Mouse (Mus musculus): Measurements from ENCODE around the gene Thoc7.
"Not testable (repeated sequence)": the region's sequence is repeated elsewhere in the genome, so short reads cannot be mapped to it uniquely, and the experiment has no call there.

The Thoc7 gene

GRCm38 (mm10) chr14:13961401-13962112, at the start of gene Thoc7, which contains the start of gene Atxn7:
Gene Thoc7, minus strand, starts transcription at chr14:13961852.
Gene Atxn7, plus strand, starts transcription at chr14:13961440.
- peak; percentile 67 to 85 for DNase-seq (ENCODE audit: inconsistent age in 2 of 2, low spot score in 1 of 2)

DNA sequence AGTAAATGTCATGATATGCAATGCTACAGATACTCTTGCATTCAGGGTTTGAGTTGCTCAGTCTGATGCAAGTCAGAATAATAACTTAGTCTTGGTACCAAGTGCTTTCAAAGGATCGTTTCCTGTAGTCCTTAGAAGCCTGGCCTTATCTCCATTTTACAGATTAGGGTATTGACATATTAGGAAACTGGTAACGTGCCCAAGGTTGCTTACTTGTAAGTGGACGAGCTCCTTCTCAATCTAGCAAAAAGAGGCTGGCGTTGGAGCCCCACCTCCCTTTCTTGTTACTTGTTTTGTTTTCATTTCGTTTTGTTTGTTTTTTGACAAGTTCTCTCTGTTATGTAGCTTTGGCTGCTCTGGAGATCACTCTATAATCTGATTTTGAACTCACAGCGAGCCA, 48.1 kb upstream of the Thoc7 start:
- DNase-seq (ENCODE audit: inconsistent age in 2 of 2, low spot score in 1 of 2): peak in 1 of 2 experiments; percentile 74

- DNase-seq (ENCODE audit: inconsistent age in 2 of 2, low spot score in 1 of 2): no peak
Observed at GRCm38 (mm10) chr14:14002771-14003170, 41.1 kb upstream of the Thoc7 start.

GRCm38 (mm10) chr14:13995206-13996097, 33.8 kb upstream of the Thoc7 start:
- DNase-seq (ENCODE audit: inconsistent age in 2 of 2, low spot score in 1 of 2): peak in 1 of 2 experiments; percentile 52

DNA sequence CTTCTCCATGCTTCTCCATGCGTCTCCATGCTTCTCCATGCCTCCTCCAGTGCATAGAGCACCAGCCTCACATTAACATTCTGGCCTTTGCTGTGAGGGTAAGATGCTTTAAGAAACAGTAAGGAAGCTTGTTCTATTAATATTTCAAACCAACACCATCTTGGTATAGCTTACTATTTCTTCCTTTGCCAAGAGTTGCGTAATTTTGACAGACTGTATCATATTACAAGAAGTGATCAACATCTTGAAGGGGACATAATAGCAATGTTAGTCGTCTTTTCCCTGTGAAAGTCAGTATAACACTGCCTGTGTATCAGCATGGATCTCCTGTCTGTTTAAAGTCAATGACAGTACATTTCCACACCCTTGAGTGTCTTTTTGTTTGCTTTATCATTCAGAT, 29.1 kb upstream of the Thoc7 start:
- no peak for DNase-seq (ENCODE audit: inconsistent age in 2 of 2, low spot score in 1 of 2)

GRCm38 (mm10) chr14:13988397-13988796, 26.7 kb upstream of the Thoc7 start:
- no peak for DNase-seq (ENCODE audit: inconsistent age in 2 of 2, low spot score in 1 of 2)

DNA sequence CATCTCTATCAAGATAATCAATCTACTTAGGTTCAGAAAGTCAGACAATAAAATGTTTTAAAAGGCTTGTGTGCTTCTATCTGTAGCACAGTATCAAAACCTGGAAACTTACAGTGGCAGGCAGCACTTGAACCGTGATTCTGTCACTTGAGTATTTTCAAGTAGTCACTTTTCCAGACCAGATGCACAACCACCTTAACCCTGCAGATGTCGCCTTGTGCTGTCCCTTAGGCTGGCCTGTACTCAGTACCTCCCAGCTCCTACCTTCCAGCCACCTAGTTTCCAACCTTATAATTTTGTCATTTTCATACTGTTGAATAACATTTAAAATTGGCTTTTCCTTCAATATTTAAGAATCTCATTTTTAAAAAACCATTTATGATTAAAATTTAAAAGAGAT, 20.5 kb upstream of the Thoc7 start:
- DNase-seq (ENCODE audit: inconsistent age in 2 of 2, low spot score in 1 of 2): peak in 1 of 2 experiments; percentile 55

DNA sequence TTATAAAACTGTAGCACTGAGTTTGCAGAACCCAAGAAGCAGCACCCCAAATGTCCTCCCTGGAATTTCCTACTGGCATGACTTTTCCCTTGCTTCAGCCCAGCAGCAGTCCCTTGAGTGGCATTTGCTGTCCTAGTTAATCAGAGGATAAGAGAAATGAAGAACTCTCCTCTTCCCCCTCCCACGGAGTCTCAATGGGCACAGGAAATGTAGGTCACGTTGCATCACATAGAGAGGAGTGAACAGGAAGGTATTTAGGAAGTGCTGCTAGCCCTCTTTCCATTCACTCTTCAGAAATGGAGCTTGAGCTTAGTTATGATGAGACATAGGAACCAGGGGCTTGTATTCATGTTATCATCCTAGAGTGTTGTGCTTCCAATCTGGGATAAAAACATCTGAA, 19.6 kb upstream of the Thoc7 start:
- peak in 1 of 2 experiments; percentile 71 for DNase-seq (ENCODE audit: inconsistent age in 2 of 2, low spot score in 1 of 2)

DNA sequence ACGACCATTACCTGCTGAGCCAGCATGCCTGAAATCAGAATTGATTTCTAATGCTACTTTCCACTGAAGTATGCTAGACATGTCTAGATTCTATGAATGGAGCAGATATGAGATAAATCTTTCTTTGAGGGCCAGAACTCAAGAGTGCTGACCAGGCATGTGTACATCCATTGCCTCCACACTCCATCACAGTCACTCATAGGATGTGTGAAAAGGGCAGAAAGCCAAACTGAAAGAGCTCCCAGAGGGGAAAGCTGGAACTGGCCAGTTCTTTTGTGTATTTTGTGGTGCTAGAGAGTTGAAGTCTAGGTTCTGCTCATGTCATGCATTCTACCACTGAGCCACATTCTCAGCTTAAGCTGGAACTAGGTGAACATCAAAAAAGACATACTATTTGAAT, 15.8 kb upstream of the Thoc7 start:
- DNase-seq (ENCODE audit: inconsistent age in 2 of 2, low spot score in 1 of 2): peak in 1 of 2 experiments; percentile 16

DNA sequence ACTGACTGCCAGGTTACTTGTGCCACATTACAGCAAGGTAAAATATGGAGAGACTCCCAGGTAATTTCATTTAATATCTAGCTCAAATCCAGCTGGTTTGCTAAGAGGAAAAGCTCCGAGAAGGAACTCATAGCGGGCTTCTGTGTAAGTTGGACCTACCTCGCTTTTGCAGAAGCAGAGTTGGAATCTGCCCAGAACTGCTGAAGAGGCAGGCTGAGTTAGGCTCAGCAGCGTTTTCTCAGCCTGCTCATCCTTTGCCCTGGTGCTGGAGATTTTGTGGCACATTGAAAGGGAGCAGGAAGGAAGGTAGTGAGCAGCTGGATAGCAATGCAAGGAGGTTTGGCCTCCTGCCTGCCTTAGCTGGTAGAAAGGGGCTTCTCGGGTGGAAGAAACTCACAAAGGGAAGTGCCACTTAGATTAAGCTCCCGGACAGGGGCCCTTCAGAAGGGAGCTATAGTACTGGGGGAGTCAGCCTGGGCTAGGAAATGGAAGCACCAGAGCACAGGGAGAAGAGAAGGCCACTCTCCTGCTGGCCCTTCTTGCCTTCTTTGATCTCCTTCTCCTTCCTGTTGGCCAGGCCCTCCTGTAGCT, 10.1 kb upstream of the Thoc7 start:
- DNase-seq (ENCODE audit: inconsistent age in 2 of 2, low spot score in 1 of 2): no peak

DNA sequence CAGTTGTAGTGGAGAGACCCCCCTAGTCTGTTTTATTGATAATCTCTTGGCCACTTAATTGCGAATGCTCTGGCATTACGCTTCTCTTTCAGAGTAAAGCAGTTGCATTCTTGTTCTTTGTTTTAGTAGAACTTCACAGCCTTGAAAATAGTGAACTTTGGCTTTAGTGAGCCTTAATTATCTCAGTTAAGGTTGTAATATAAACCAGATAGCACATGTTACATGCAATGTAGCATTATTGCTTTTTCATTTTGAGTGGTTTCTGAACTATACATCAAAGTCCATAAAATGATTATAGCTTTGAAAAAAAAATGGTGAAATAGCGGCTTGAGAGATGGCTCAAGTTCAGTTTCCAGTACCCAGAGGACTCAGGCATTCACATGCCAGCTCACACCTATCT, 8.9 kb upstream of the Thoc7 start:
- no peak for DNase-seq (ENCODE audit: inconsistent age in 2 of 2, low spot score in 1 of 2)

DNA sequence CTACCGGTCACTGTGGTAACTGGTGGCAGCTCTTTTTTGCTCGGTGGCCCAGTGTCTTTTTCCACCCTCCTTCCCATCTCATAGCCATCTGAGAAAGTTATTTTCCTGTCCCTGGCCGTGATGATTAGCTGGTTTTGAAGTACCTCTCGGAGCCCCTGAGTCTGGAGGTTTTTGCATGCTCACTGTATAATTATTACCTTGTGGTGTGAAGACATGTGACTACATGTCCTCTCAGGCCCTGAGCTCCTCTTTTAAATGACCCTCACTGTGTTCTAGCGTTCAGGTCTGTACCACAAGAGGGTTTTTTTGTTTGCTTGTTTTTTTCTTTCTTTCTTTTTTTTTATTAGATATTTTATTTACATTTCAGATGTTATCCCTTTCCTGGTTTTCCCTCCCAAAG, 6.8 kb upstream of the Thoc7 start:
- no peak for DNase-seq (ENCODE audit: inconsistent age in 2 of 2, low spot score in 1 of 2)

DNA sequence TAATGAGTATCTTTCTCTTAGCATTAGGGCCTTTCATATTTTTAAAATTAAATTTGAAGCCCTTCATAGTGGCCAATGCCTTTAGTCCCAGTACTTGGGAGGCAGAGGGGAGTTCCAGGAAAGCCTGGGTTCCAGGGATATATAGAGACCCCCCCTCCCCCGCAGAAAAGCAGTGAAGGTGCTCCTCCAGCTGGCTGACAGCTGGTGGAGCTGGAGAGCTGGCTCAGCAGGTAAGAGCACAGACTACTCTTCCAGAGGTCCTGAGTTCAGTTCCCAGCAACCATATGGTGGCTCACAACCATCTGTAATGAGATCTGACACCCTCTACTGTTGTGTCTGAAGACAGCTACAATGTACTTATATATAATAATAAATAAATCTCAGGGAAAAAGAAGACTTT, 6.0 kb upstream of the Thoc7 start:
- DNase-seq (ENCODE audit: inconsistent age in 2 of 2, low spot score in 1 of 2): no peak

GRCm38 (mm10) chr14:13963527-13963926, 1.9 kb upstream of the Thoc7 start:
- DNase-seq (ENCODE audit: inconsistent age in 2 of 2, low spot score in 1 of 2): no peak

GRCm38 (mm10) chr14:13962476-13962875, 824 bp upstream of the Thoc7 start:
- DNase-seq (ENCODE audit: inconsistent age in 2 of 2, low spot score in 1 of 2): no peak

DNA sequence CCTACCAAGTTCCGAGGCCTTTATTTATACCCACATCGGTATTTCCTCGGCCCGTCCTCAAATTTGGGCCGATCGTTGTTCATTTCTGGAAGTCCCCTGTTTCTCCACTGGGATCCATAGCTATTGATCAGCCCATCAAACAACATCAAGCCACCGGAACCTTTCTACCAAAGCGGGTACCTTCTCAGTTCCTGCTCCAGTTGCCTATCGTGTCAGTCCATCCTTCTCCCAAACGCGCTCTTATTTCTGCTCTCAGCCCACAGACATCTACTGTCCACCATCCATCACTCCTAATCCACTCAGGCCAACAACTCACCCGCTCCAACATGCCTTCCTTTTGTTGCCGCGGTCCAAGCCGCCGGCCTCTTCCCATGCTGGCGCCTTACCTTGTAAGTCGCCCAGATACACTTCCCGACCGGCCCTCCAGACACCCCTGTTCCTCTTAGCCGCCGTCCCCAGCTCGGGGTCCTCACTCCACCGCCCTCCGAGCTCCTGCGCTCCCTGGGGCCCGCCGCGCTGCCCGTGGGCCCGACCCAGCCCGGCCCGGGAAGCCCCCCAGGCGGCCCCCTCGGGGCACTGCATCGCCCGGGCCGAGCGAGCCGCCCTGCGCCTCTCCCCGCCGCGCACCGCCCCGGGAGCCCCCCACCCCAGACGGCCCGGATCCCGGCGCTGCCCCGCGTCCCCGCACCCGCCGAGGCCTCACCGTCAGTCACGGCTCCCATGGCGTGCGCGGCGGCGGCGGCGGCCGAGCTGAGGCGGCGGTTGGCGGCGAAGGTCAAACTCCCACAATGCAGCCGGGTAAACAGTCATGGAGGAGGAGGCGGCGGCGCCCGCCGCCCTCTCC, 948 bp downstream of the Thoc7 start:
- DNase-seq (ENCODE audit: inconsistent age in 2 of 2, low spot score in 1 of 2): peak; percentile 76 to 88

DNA sequence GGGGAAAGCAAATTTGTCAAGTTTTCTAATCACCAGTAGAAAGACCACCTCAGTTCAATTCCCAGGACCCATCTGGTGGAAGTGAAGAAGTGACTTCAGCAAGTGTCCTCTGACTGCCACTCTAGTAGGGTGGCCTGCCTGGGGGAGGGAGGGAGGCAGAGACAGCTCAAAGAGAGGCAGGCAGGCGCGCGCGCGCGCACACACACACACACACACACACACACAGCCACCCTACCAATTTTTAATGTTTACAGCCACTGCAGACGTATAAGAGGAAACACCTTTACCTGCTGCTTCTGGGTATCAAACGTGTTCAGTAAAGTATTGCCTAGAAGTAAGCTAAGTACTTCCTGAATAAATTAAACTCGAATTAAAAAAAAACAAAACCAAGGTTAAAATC, 1.6 kb downstream of the Thoc7 start:
- peak; percentile 24 to 63 for DNase-seq (ENCODE audit: inconsistent age in 2 of 2, low spot score in 1 of 2)

DNA sequence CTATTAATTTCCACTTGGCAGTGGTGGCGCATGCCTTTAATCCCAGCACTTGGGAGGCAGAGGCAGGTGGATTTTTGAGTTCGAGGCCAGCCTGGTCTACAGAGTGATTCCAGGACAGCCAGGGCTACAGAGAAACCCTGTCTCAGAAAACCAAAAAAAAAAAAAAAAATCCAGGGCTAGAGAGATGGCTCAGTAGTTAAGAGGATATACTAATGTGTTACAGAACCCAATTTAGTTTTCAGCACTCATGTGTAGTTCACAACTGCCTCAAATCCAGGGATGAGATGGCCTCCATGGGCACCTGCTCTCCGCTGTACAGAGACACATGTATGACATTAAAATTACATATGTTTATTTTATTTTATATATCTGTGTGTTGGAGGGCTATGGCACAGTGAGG, 9.5 kb downstream of the Thoc7 start:
- not testable (repeated sequence) for DNase-seq (ENCODE audit: inconsistent age in 2 of 2, low spot score in 1 of 2)

DNA sequence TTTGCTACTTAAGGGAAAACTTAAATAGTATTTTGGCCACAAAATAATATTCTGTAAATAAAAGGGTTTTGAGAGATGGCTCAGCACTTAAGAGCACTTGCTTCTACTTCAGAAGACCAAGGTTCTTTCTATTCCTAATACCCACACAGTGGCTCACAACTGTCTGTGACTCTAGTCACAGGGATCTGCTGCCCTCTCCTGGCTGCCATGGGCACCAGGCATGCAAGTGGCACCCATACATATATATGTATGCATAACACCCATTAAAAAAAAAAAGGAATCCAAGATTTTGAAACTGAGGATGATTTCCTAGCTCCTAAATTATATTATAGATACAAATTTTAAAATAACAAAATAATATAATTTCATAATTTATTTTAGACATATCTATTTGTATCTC, 11.3 kb downstream of the Thoc7 start:
- no peak for DNase-seq (ENCODE audit: inconsistent age in 2 of 2, low spot score in 1 of 2)

DNA sequence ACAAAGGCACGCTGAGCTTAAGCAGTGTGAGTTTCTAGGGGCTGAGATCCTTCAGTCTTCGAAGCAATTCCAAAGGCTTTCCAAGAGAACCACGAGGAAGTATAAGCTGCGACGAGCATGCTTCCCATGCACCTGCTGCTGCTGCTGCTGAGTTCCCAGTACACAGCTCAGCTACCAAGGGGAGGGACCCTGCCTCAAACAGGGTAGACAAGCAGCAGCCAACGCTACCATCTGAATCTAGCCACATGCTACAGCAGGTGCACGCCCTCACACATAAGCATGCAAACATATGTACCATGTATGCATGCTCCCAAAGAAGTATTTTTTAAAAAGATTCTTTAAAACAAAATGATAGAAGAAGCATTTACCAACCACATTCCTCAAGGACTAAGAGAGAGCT, 13.3 kb downstream of the Thoc7 start:
- DNase-seq (ENCODE audit: inconsistent age in 2 of 2, low spot score in 1 of 2): no peak

DNA sequence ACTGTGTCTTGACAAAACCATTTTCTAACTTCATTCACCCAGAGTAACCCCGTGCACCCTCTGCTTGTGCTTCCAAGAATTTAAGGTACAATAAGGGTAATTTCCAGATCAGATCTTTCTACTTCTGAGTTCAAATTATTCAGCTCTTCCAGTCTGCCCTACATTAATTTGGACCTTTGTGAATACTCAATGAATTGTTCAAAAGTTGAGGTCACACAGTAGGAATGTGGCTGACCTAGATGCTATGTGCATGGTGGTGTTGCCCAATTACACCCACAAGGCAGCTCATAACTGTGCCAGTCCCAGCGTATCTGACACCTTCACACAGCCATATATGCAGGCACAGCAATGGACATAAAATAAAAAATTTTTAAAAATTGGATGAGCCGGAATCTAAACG, 17.0 kb downstream of the Thoc7 start:
- no peak for DNase-seq (ENCODE audit: inconsistent age in 2 of 2, low spot score in 1 of 2)

Measured in adrenal gland, adult (tissue).